Mouse (Mus musculus) mouse embryonic stem cell (cell line): ENCODE measurements around the gene Nectin2.

ENCODE experiments used
- in situ Hi-C, 2 experiments: fragments of 300-500 bp; cut with MboI; formaldehyde crosslinking; loops; 1 replicate in 1 of 2; 3 replicates in 1 of 2; pipeline ENCODE4 v1.14.3; 2019 to 2020; ENCODE audit warnings: low sequenced_read_pairs in 2 of 2, low pct_unique_long_range_greater_than_20kb in 1 of 2, mixed read lengths in 1 of 2; ENCODE audit not compliant: unreplicated experiment in 1 of 2

The Nectin2 gene

DNA sequence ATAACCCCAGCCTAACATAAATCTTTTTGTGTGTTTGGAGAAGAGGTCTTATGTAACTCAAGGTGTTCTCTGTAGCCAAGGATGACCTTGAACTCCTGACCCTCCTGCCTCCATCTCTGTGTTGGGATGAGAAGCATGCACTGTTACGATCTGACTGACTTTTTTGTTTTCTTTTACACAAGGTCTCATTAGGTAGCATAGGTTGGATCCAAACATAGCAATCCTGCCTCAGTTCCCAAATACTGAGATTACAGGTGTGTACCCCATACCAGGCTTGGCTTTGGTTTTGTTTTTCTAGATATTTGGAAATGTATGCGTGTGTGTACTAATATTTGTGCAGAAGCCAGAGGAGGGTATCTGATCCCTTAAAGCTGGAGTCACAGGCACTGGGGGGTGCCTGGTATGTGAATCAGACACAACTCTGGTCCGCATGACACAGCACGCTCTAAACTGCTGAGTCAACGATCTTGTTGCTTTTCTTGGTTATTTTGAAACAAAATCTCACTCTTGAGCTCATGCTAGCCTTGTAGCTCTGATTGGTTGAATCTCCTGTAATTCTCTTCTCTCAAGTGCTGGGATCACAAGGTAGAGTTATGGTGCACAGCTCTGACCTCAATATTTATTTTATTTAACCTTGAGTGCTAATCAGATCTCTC, 31.9 kb downstream of the Nectin2 start:
- in situ Hi-C loops, result no loop called here

GRCm38 (mm10) chr7:19717346-19717745, 32.9 kb downstream of the Nectin2 start:
- in situ Hi-C loops, result no loop called here

DNA sequence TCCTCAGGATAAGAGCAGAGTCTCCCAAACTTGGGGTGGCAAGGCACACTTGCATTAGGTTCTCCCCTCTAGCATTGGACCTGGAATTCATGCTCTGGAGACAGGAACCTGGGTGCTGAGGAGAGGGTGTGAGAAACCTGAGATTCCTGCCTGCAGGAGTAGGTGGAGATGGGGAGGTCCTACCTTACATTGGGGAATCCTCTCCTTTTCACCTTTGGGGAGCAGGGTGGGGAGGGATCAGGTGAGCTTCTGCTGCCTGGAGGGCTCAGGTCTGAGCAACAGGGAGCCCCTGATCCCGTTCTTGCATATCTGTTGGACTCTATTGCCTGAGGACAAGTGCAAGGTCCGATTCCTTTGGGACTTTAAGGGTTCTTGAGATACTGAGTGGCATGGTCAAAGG, 33.5 kb downstream of the Nectin2 start:
- in situ Hi-C loops, result no loop called here

- in situ Hi-C loops, result no loop called here
These were observed 34.1 kb downstream of the Nectin2 start for GRCm38 (mm10) chr7:19716055-19716682.

GRCm38 (mm10) chr7:19715239-19716054, 34.8 kb downstream of the Nectin2 start, which contains the start of gene Tomm40:
Gene Tomm40 (minus strand): TSS chr7:19715438.
- in situ Hi-C loops, result no loop called here

DNA sequence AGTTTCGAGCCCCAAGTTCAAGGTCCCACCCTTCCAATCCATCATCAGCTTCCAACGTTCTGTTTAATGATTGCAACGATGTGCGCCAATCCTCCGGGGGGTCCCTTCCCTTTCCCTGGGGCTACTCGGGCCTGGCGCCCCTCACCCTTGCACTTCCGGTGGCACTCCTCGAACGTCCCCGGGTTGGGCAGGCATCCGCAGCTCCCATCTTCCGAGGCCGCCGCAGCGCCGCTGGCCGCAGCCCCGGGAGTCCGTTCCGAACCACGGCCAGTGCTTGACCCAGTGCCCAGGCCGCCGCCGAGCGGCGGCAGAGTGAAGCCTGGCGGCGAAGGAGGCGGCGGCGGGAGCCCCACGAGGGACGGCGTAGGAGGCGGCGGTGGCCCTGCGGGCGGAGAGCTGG, 35.4 kb downstream of the Nectin2 start:
- in situ Hi-C loops, result loop anchor here (5.0 kb wide), 1 partner anchor 48 kb away; the partner anchor contains the start of gene Clptm1 (in 2 of the 2)

- in situ Hi-C loops, result loop anchor here (5.0 kb wide), 1 partner anchor 46 kb away; the partner anchor contains the start of gene Clptm1 (in 2 of the 2)
These were observed 36.7 kb downstream of the Nectin2 start for GRCm38 (mm10) chr7:19713598-19713997.

DNA sequence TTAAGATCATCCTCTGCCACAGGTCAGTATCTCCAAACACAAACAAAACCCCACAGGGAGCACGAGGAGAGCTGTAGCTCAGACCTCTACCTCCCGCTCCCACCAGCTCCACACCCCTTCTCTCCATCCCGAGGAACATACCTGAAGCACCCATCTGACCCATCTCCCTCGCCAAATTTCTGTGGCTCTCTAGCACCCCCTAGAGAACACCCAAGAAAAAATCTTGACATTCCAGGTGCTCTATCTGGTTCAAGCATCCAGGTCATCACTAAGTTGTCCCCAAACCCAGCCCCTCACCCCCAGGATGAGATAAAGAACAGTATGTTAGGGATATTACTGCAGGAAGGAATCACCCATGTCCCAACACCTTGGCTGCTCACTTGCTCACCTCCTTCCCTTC, 37.1 kb downstream of the Nectin2 start:
- in situ Hi-C loops, result loop anchor here (5.0 kb wide), 1 partner anchor 46 kb away; the partner anchor contains the start of gene Clptm1 (in 2 of the 2)

DNA sequence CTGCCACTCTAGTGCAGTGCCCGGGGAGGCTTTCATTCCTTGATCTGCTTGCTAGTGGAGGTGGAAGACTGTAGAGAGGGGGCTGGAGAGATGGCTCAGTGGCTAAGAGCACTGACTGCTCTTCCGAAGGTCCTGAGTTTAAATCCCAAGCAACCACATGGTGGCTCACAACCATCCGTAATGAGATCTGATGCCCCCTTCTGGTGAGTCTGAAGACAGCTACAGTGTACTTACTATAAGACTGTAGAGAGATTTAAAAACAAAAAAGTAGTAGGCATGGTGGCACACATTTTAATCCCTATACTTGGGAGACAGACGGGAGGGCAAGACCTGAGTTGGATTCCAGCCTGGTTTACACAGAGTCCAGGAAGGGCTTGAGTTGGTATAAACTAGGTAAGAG, 37.9 kb downstream of the Nectin2 start:
- in situ Hi-C loops, result loop anchor here (5.0 kb wide), 1 partner anchor 45 kb away; the partner anchor contains the start of gene Clptm1 (in 2 of the 2)

- in situ Hi-C loops, result loop anchor here (5.0 kb wide), 1 partner anchor 43 kb away; the partner anchor contains the start of gene Clptm1 (in 2 of the 2)
These were observed 39.6 kb downstream of the Nectin2 start for GRCm38 (mm10) chr7:19710650-19711049.

- in situ Hi-C loops, result no loop called here
These were observed 45.0 kb downstream of the Nectin2 start for GRCm38 (mm10) chr7:19705271-19705670.

GRCm38 (mm10) chr7:19704475-19704874, 45.8 kb downstream of the Nectin2 start:
- in situ Hi-C loops, result no loop called here

DNA sequence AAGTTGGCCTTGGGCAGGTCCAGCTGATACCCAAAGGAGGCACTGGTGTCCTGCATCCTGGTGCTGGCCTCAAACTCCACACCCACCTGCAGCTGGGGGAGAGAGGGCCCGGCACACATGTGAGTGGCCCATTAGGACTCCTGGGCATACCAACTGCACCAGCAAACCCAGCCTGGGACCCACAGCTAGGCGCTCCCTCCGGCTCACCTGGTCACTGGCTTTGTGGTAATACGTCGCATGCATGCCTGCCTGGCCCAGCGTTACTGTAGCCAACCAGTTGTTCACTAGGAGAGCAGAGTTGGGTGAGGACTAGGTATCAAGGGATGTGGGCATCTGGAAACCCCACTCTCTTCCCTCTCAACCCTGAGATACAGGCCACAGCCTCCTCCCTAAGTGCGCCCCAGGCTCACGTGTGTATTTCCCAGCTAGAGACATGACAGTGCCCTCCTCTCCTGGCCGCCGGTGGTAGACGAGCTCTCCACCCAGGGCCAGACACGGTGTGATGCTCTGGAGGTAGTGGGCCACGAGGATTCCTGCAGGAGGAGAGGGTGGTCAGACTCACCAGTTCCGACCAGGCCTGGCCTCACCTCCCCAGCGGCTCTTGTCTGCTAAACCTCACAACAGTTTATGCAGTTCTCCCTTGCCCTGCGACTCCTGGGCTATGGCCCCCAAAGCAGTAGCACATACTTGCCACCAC, 47.3 kb downstream of the Nectin2 start:
- in situ Hi-C loops, result no loop called here

DNA sequence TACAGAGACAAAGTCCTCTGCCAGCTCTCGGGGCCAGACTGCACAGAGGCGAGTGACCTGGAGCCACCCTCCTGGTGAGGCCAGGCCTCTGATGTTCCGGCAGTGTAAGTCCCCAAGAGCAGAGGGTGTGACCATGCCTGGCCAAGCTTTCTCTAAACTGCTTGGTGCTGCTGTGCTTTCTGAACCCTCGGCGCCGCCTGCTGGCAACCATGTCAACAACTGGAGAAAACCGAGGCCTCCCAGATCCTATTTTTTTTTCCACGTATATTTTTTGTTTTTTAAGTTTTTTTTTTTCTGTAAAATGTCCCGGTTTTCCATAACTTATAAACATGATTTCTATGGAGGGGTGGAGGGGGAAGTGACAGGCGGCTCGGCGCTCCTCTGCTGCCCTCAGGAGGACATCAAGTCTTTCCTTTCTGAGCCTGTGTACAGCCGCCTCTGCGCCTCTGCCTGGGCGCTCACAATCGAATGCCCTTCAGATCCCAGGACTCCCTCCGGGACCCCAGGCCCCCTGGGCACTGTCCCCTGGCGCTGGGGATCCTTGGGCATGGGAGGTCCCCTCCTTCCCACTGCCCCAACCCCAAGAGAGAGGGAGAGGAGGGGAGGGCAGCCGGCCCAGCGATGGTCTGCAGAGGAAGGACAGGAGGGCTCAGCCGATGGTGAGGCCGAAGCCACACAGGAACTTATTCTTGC, 49.1 kb downstream of the Nectin2 start:
- in situ Hi-C loops, result no loop called here

DNA sequence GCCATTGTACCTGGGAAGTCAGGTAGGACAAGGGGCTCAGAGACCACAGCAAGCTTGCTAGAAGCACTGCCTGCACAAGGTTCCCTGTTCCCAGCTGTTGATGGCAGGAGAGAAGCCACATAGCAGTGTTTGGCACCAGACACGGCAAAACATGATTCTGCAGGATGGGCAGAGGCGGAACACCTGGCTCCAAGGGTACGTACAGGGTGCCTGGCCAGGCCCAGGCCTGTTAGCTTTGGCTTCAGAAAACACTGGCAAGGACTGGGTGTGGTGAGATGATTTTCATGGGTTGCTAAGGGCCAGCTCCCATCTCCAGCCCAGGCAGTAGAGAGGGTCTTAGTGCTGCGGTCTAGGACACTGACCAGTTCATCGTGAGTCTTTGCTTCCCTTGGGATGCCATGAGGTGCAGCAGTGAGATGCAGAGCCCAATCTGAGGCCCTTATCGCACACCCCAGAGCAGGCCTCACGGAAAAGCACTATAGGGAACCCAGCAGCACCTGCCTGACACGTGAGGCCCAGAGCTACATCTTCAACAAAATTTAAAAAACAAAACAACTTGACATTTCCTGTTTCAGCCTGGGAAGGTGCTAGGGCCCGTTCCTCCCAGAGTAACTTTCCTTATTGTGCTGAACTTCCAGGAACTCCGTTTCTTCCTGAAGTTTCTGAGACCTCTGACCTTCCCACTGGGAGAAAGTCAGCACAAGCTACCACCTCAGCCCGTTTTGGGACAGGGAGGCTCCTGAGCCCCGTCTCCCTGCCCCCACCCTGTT, 49.8 kb downstream of the Nectin2 start:
- in situ Hi-C loops, result no loop called here

- in situ Hi-C loops, result no loop called here
These were observed 50.5 kb downstream of the Nectin2 start for GRCm38 (mm10) chr7:19699827-19700148.
